Mouse (Mus musculus) midbrain, embryonic 16.5 days (tissue): Measurements from ENCODE around the gene Dlg1. TPM values are rescaled to one million over a fixed set of nuclear protein-coding genes. Genes with fewer than 3 reads are reported as not detected.

Source experiments
- ATAC-seq: fragments of 200-750 bp; cut with Nextera tagmentation; 2 replicates; pipeline ENCODE4 v1.8.0; 2017; ENCODE audit warnings: moderate TSS enrichment
- H3K27ac ChIP-seq: fragments of 300-500 bp; sonication (generic); 2 replicates; pipeline ENCODE4 v1.5.1; 2014; ENCODE audit warnings: mild to moderate bottlenecking, low read length, mixed read lengths
- H3K27me3 ChIP-seq: fragments of 300-500 bp; sonication (generic); 2 replicates; pipeline ENCODE4 v1.6.1; 2014; ENCODE audit warnings: low read depth, low read length, mixed read lengths; ENCODE audit not compliant: control insufficient read depth, insufficient read depth
- H3K36me3 ChIP-seq: fragments of 300-500 bp; sonication (generic); 2 replicates; pipeline ENCODE4 v1.6.1; 2014; ENCODE audit warnings: mild to moderate bottlenecking, low read length, moderate library complexity, mixed read lengths; ENCODE audit not compliant: control insufficient read depth, insufficient read depth
- H3K4me1 ChIP-seq: fragments of 300-500 bp; sonication (generic); 2 replicates; pipeline ENCODE4 v1.6.1; 2014; ENCODE audit warnings: mild to moderate bottlenecking, low read length, mixed read lengths; ENCODE audit not compliant: control insufficient read depth, insufficient read depth
- H3K4me2 ChIP-seq: fragments of 300-500 bp; sonication (generic); 2 replicates; pipeline ENCODE4 v1.6.1; 2014; ENCODE audit warnings: mild to moderate bottlenecking, low read length, mixed read lengths
- H3K4me3 ChIP-seq: fragments of 300-500 bp; sonication (generic); 2 replicates; pipeline ENCODE4 v1.5.1; 2014; ENCODE audit warnings: low read depth, mild to moderate bottlenecking, low read length, moderate library complexity, mixed read lengths
- H3K9ac ChIP-seq: fragments of 300-500 bp; sonication (generic); 2 replicates; pipeline ENCODE4 v1.6.1; 2014; ENCODE audit warnings: low read depth, low read length, mixed read lengths
- H3K9me3 ChIP-seq: fragments of 300-500 bp; sonication (generic); replicated peaks from 2 replicates; pipeline ENCODE4 v1.6.1; 2014; ENCODE audit warnings: mild to moderate bottlenecking, low read length, mixed read lengths; ENCODE audit not compliant: control insufficient read depth, poor library complexity, severe bottlenecking
- WGBS: fragments of 180-500 bp; shearing (Covaris S2); extraction: QIAGEN DNeasy Blood & Tissue Kit; methylation state at CpG from one replicate; pipeline ENCODE4 v1.1.7; 2014; 5-methylcytosine and 5-hydroxymethylcytosine counted together
- polyA plus RNA-seq: library from polyadenylated mRNA; unstranded; fragments of >200 nt; fragmentation: Nextera tagmentation; extraction: Ambion mirVana; gene quantifications from 2 replicates; pipeline ENCODE4 v1.2.1, GENCODE M21; 2015

The Dlg1 gene
- polyA plus RNA-seq, 1 experiment from 2014 or later: 14.9 TPM

- ATAC-seq: no peak
- H3K27me3 ChIP-seq: no peaks in the 10 kb centered on the region
- H3K36me3 ChIP-seq: no peaks in the 10 kb centered on the region
- H3K4me2 ChIP-seq: no peak overlapping the region
- no peak overlapping the region for H3K27ac ChIP-seq
- 18% methylated on average over 6 of the region's 6 CpGs for WGBS
- no peak overlapping the region for H3K4me3 ChIP-seq
- no peak overlapping the region for H3K9ac ChIP-seq
- H3K4me1 ChIP-seq: 0 out of 2 replicates have a peak, but pooled peaks cover 3% of the 10 kb centered on the region
- H3K9me3 ChIP-seq: no peaks in the 10 kb centered on the region
Observed at GRCm38 (mm10) chr16:31650788-31651187, 12.5 kb upstream of the Dlg1 start.

GRCm38 (mm10) chr16:31651541-31651940, 11.7 kb upstream of the Dlg1 start:
- no peak for ATAC-seq
- H3K4me2 ChIP-seq: no peak overlapping the region
- 0 out of 2 replicates have a peak, but pooled peaks cover 3% of the 10 kb centered on the region for H3K4me1 ChIP-seq
- H3K4me3 ChIP-seq: no peak overlapping the region
- no peaks in the 10 kb centered on the region for H3K36me3 ChIP-seq
- no peak overlapping the region for H3K9ac ChIP-seq
- 81% methylated on average over 3 of the region's 3 CpGs for WGBS
- no peak overlapping the region for H3K27ac ChIP-seq
- H3K27me3 ChIP-seq: no peaks in the 10 kb centered on the region
- no peaks in the 10 kb centered on the region for H3K9me3 ChIP-seq

GRCm38 (mm10) chr16:31652115-31652843, 11.0 kb upstream of the Dlg1 start:
- 40% methylated on average over 9 of the region's 9 CpGs for WGBS
- ATAC-seq: no peak

GRCm38 (mm10) chr16:31653616-31654015, 9.6 kb upstream of the Dlg1 start:
- no peak for ATAC-seq
- H3K9ac ChIP-seq: no peak overlapping the region
- H3K4me2 ChIP-seq: no peak overlapping the region
- no peaks in the 10 kb centered on the region for H3K9me3 ChIP-seq
- H3K36me3 ChIP-seq: no peaks in the 10 kb centered on the region
- H3K4me3 ChIP-seq: no peak overlapping the region
- H3K4me1 ChIP-seq: 0 out of 2 replicates have a peak, but pooled peaks cover 3% of the 10 kb centered on the region
- no peaks in the 10 kb centered on the region for H3K27me3 ChIP-seq
- H3K27ac ChIP-seq: no peak overlapping the region
- 62% methylated on average over 5 of the region's 5 CpGs for WGBS

More at GRCm38 (mm10) chr16:31652115-31652843, 11.0 kb upstream of the Dlg1 start:
- no peak overlapping the region for H3K9ac ChIP-seq
- H3K9me3 ChIP-seq: no peaks in the 10 kb centered on the region
- H3K27me3 ChIP-seq: no peaks in the 10 kb centered on the region
- H3K4me3 ChIP-seq: no peak overlapping the region
- no peaks in the 10 kb centered on the region for H3K36me3 ChIP-seq
- no peak overlapping the region for H3K4me2 ChIP-seq
- no peak overlapping the region for H3K27ac ChIP-seq
- H3K4me1 ChIP-seq: 0 out of 2 replicates have a peak, but pooled peaks cover 3% of the 10 kb centered on the region

- no peak overlapping the region for H3K27ac ChIP-seq
- H3K36me3 ChIP-seq: no peaks in the 10 kb centered on the region
- H3K9me3 ChIP-seq: no peaks in the 10 kb centered on the region
- H3K27me3 ChIP-seq: no peaks in the 10 kb centered on the region
- 70% methylated on average over 7 of the region's 7 CpGs for WGBS
- no peak for ATAC-seq
- no peak overlapping the region for H3K4me2 ChIP-seq
- H3K4me1 ChIP-seq: 0 out of 2 replicates have a peak, but pooled peaks cover 3% of the 10 kb centered on the region
- H3K4me3 ChIP-seq: no peak overlapping the region
- no peak overlapping the region for H3K9ac ChIP-seq
Observed at GRCm38 (mm10) chr16:31654021-31654420, 9.2 kb upstream of the Dlg1 start.

GRCm38 (mm10) chr16:31655531-31655930, 7.7 kb upstream of the Dlg1 start:
- H3K4me2 ChIP-seq: no peak overlapping the region
- no peak overlapping the region for H3K27ac ChIP-seq
- no peak for ATAC-seq
- H3K9ac ChIP-seq: no peak overlapping the region
- no peaks in the 10 kb centered on the region for H3K27me3 ChIP-seq
- no peaks in the 10 kb centered on the region for H3K9me3 ChIP-seq
- no peak overlapping the region for H3K4me3 ChIP-seq
- 80% methylated on average over 2 of the region's 2 CpGs for WGBS
- H3K4me1 ChIP-seq: 0 out of 2 replicates have a peak, but pooled peaks cover 3% of the 10 kb centered on the region
- no peaks in the 10 kb centered on the region for H3K36me3 ChIP-seq

GRCm38 (mm10) chr16:31657502-31657901, 5.7 kb upstream of the Dlg1 start:
- peaks cover under 1% of the 10 kb centered on the region; the same call in 1 of the 2 replicates for H3K27me3 ChIP-seq
- whole genome bisulfite sequencing: 23% methylated on average over 2 of the region's 2 CpGs
- no peaks in the 10 kb centered on the region for H3K4me1 ChIP-seq
- no peak overlapping the region for H3K27ac ChIP-seq
- ATAC-seq: no peak
- H3K9me3 ChIP-seq: no peaks in the 10 kb centered on the region
- no peak overlapping the region for H3K4me3 ChIP-seq
- H3K4me2 ChIP-seq: no peak overlapping the region
- H3K9ac ChIP-seq: no peak overlapping the region
- H3K36me3 ChIP-seq: no peaks in the 10 kb centered on the region

GRCm38 (mm10) chr16:31658539-31659334, 4.5 kb upstream of the Dlg1 start:
- Histone ChIP-seq H3K4me1 (peaks cover 4% of the 10 kb centered on the region), H3K4me2 (no peak overlapping the region), H3K27ac (no peak overlapping the region), H3K27me3 (peaks cover 7% of the 10 kb centered on the region), H3K9me3 (no peaks in the 10 kb centered on the region), H3K9ac (no peak overlapping the region), H3K36me3 (no peaks in the 10 kb centered on the region), H3K4me3 (no peak overlapping the region)
- no peak for ATAC-seq
- WGBS: 72% methylated on average over 6 of the region's 6 CpGs

- no peak overlapping the region for H3K9ac ChIP-seq
- 74% methylated on average over 5 of the region's 5 CpGs for WGBS
- H3K4me2 ChIP-seq: no peak overlapping the region
- no peak overlapping the region for H3K27ac ChIP-seq
- H3K4me3 ChIP-seq: no peak overlapping the region
- H3K27me3 ChIP-seq: peaks cover 7% of the 10 kb centered on the region
- no peaks in the 10 kb centered on the region for H3K36me3 ChIP-seq
- ATAC-seq: no peak
- H3K4me1 ChIP-seq: peaks cover 4% of the 10 kb centered on the region
- no peaks in the 10 kb centered on the region for H3K9me3 ChIP-seq
Observed at GRCm38 (mm10) chr16:31659453-31659852, 3.8 kb upstream of the Dlg1 start.
